Mouse (Mus musculus) megakaryocyte, adult 5-6 weeks (primary cell): ENCODE measurements around the gene 2010300C02Rik. TPM values are rescaled to one million over a fixed set of nuclear protein-coding genes. Genes with fewer than 3 reads are reported as not detected.
"Not testable (repeated sequence)": the region's sequence is repeated elsewhere in the genome, so short reads cannot be mapped to it uniquely, and the experiment has no call there.

Experiments used
- ATAC-seq: 2 replicates; pipeline ENCODE4 v1.8.0; 2016; ENCODE audit warnings: mild to moderate bottlenecking, inconsistent platforms; ENCODE audit not compliant: poor library complexity, severe bottlenecking
- total RNA-seq, 2 experiments: library from RNA; stranded (forward) in 1 of 2; stranded (reverse) in 1 of 2; fragments of 153-499, 151-499 nt in 1 of 2; fragments of 221-1000, 200-1000 nt in 1 of 2; gene quantifications; 2 replicates each; pipeline versions ENCODE4 v1.2.3 to v1.2.4; 2015 to 2017

2010300C02Rik gene
- total RNA-seq (2015) (0.11 and 0.34 TPM in 2 replicates), total RNA-seq (2017) (not detected in 2 replicates)

GRCm38 (mm10) chr1:37719761-37720640 lies at the start of gene 2010300C02Rik:
Gene 2010300C02Rik, minus strand, starts transcription at chr1:37720085.
- ATAC-seq = peak; percentile 56

- ATAC-seq = no peak
Observed at GRCm38 (mm10) chr1:37759407-37759806, 39.5 kb upstream of the 2010300C02Rik start.

GRCm38 (mm10) chr1:37744650-37745259 lies 24.9 kb upstream of the 2010300C02Rik start:
- ATAC-seq = no peak

GRCm38 (mm10) chr1:37742602-37743270 lies 22.9 kb upstream of the 2010300C02Rik start:
- no peak for ATAC-seq

GRCm38 (mm10) chr1:37742126-37742525 lies 22.2 kb upstream of the 2010300C02Rik start:
- ATAC-seq = no peak

- no peak for ATAC-seq
Observed at GRCm38 (mm10) chr1:37740161-37740802, 20.4 kb upstream of the 2010300C02Rik start.

GRCm38 (mm10) chr1:37738895-37739294 lies 19.0 kb upstream of the 2010300C02Rik start:
- ATAC-seq = no peak

- no peak for ATAC-seq
Observed at GRCm38 (mm10) chr1:37737045-37737444, 17.2 kb upstream of the 2010300C02Rik start.

- no peak for ATAC-seq
Observed at GRCm38 (mm10) chr1:37735932-37736331, 16.0 kb upstream of the 2010300C02Rik start.

- peak; percentile 91 for ATAC-seq
Observed at GRCm38 (mm10) chr1:37734841-37735240, 15.0 kb upstream of the 2010300C02Rik start.

GRCm38 (mm10) chr1:37729353-37729752 lies 9.5 kb upstream of the 2010300C02Rik start:
- ATAC-seq = no peak

GRCm38 (mm10) chr1:37728053-37728452 lies 8.2 kb upstream of the 2010300C02Rik start:
- ATAC-seq = no peak

- no peak for ATAC-seq
Observed at GRCm38 (mm10) chr1:37727186-37727585, 7.3 kb upstream of the 2010300C02Rik start.

- no peak for ATAC-seq
Observed at GRCm38 (mm10) chr1:37726426-37726825, 6.5 kb upstream of the 2010300C02Rik start.

GRCm38 (mm10) chr1:37725880-37726279 lies 6.0 kb upstream of the 2010300C02Rik start:
- ATAC-seq = no peak

GRCm38 (mm10) chr1:37721092-37721491 lies 1.2 kb upstream of the 2010300C02Rik start:
- ATAC-seq = no peak

GRCm38 (mm10) chr1:37719030-37719723 lies 708 bp downstream of the 2010300C02Rik start:
- ATAC-seq = no peak

- ATAC-seq = no peak
Observed at GRCm38 (mm10) chr1:37718516-37718915, 1.4 kb downstream of the 2010300C02Rik start.

- no peak for ATAC-seq
Observed at GRCm38 (mm10) chr1:37717415-37718195, 2.3 kb downstream of the 2010300C02Rik start.

- ATAC-seq = not testable (repeated sequence)
Observed at GRCm38 (mm10) chr1:37712357-37712737, 7.5 kb downstream of the 2010300C02Rik start.
